Mouse (Mus musculus) forebrain, embryonic 11.5 days (tissue): ENCODE measurements around the gene Wnt3a. TPM values are rescaled to one million over a fixed set of nuclear protein-coding genes. Genes with fewer than 3 reads are reported as not detected.
A peak's percentile ranks its signal among the peaks of the same experiment; 100 is the strongest.

Experiments
- ATAC-seq: fragments of 200-750 bp; cut with Nextera tagmentation; replicated peaks from 2 replicates; pipeline ENCODE4 v1.8.0; 2017; ENCODE audit warnings: moderate TSS enrichment; ENCODE audit not compliant: low FRiP score
- DNase-seq: peaks from one replicate; pipeline ENCODE4 v3.0.0-alpha.2; 2017; ENCODE audit warnings: low spot score
- H3K27ac ChIP-seq: fragments of 300-500 bp; sonication (generic); 2 replicates; pipeline ENCODE4 v1.5.1; 2014; ENCODE audit warnings: low read depth, low read length
- H3K27me3 ChIP-seq: fragments of 300-500 bp; sonication (generic); 2 replicates; pipeline ENCODE4 v1.6.1; 2014; ENCODE audit warnings: mild to moderate bottlenecking, low read length, mixed read lengths; ENCODE audit not compliant: control insufficient read depth, insufficient read depth
- H3K36me3 ChIP-seq: fragments of 300-500 bp; sonication (generic); 2 replicates; pipeline ENCODE4 v1.6.1; 2014; ENCODE audit warnings: mild to moderate bottlenecking, low read length, moderate library complexity, mixed read lengths; ENCODE audit not compliant: control insufficient read depth, insufficient read depth
- H3K4me1 ChIP-seq: fragments of 300-500 bp; sonication (generic); replicated peaks from 2 replicates; pipeline ENCODE4 v1.6.1; 2014; ENCODE audit warnings: low read length, mixed read lengths; ENCODE audit not compliant: control insufficient read depth, insufficient read depth
- H3K4me2 ChIP-seq: fragments of 300-500 bp; sonication (generic); 2 replicates; pipeline ENCODE4 v1.6.1; 2014; ENCODE audit warnings: low read depth, mild to moderate bottlenecking, low read length, moderate library complexity, mixed read lengths; ENCODE audit not compliant: severe bottlenecking
- H3K4me3 ChIP-seq: fragments of 300-500 bp; sonication (generic); 2 replicates; pipeline ENCODE4 v1.5.1; 2014; ENCODE audit warnings: low read depth, low read length
- H3K9ac ChIP-seq: fragments of 300-500 bp; sonication (generic); 2 replicates; pipeline ENCODE4 v1.6.1; 2014; ENCODE audit warnings: low read length
- H3K9me3 ChIP-seq: fragments of 300-500 bp; sonication (generic); 2 replicates; pipeline ENCODE4 v1.6.1; 2016; ENCODE audit warnings: low read length, mixed read lengths; ENCODE audit not compliant: control insufficient read depth
- WGBS: fragments of 180-500 bp; shearing (Covaris S2); extraction: QIAGEN DNeasy Blood & Tissue Kit; methylation state at CpG from one replicate; pipeline ENCODE4 v1.1.7; 2014; 5-methylcytosine and 5-hydroxymethylcytosine counted together
- microRNA-seq: library from miRNA; unstranded; fragments of <30 nt; microRNA quantifications from one replicate; pipeline ENCODE4, GENCODE M21; 2016; ENCODE audit not compliant: insufficient number of aligned reads
- polyA plus RNA-seq: library from polyadenylated mRNA; unstranded; fragments of >200 nt; fragmentation: Nextera tagmentation; extraction: Ambion mirVana; gene quantifications from 2 replicates; pipeline ENCODE4 v1.2.1, GENCODE M21; 2014

The Wnt3a gene
- polyA plus RNA-seq, 1 experiment from 2014 or later, result 5.9 TPM

- Histone ChIP-seq H3K9ac (peak within 1 kb of the TSS; percentile 86), H3K36me3 (peaks cover 4% of the 10 kb centered on the region; the same call in 1 of the 2 replicates), H3K4me2 (peak within 1 kb of the TSS; percentile 88), H3K27ac (peak within 1 kb of the TSS; percentile 82), H3K27me3 (no peaks in the 10 kb centered on the region), H3K9me3 (no peaks in the 10 kb centered on the region), H3K4me1 (peaks cover 4% of the 10 kb centered on the region; the same call in 1 of the 2 replicates), H3K4me3 (peak within 1 kb of the TSS; percentile 86)
- WGBS, result under 1% methylated on average over 67 of the region's 67 CpGs
- DNase-seq (peak; percentile 98), ATAC-seq (peak; percentile 84)
Measured at GRCm38 (mm10) chr11:59208153-59208831, 82.3 kb downstream of the Wnt3a start, which contains the start of gene 2310033P09Rik. TSS of gene 2310033P09Rik (plus strand) at chr11:59208321.

GRCm38 (mm10) chr11:59202081-59202995 is 88.2 kb downstream of the Wnt3a start, which contains the start of gene Mrpl55:
TSS of gene Mrpl55 (plus strand) at chr11:59202486.
- Histone ChIP-seq H3K27me3 (no peaks in the 10 kb centered on the region), H3K4me2 (peak within 1 kb of the TSS; percentile 82), H3K36me3 (peaks cover 2% of the 10 kb centered on the region; the same call in 1 of the 2 replicates), H3K9me3 (no peaks in the 10 kb centered on the region), H3K9ac (peak within 1 kb of the TSS; percentile 72), H3K27ac (no peak within 1 kb of the TSS), H3K4me1 (peaks cover 5% of the 10 kb centered on the region; the same call in 1 of the 2 replicates), H3K4me3 (peak within 1 kb of the TSS; percentile 82)
- ATAC-seq, result peak; percentile 94
- under 1% methylated on average over 63 of the region's 63 CpGs for WGBS
- DNase-seq, result peak; percentile 96

GRCm38 (mm10) chr11:59201216-59202002 is 89.1 kb downstream of the Wnt3a start:
- ATAC-seq (no peak), DNase-seq (no peak)
- Histone ChIP-seq H3K9ac (peak overlapping the region; percentile 72), H3K4me3 (peak overlapping the region; percentile 82), H3K27ac (no peak overlapping the region), H3K4me1 (peaks cover 5% of the 10 kb centered on the region; the same call in 1 of the 2 replicates), H3K9me3 (no peaks in the 10 kb centered on the region), H3K27me3 (no peaks in the 10 kb centered on the region), H3K36me3 (peaks cover 2% of the 10 kb centered on the region; the same call in 1 of the 2 replicates), H3K4me2 (peak overlapping the region; percentile 82)
- WGBS, result 34% methylated on average over 16 of the region's 16 CpGs

Small RNA genes lying within 50 kb of the gene (microRNA-seq; reads per million reads assigned to microRNA genes)
- gene Gm24756, result not detected

Other genes starting within 250 kb of the Wnt3a start
- 0.04 and 0.07 TPM in 2 replicates for gene Obscn, start 154.3 kb downstream of the Wnt3a start, polyA plus RNA-seq
- gene Iba57, start 127.0 kb downstream of the Wnt3a start, polyA plus RNA-seq, result 2.4 and 3.2 TPM in 2 replicates
- 0.08 TPM in 1 of 2 replicates, not detected in the other for gene Gjc2, start 107.5 kb downstream of the Wnt3a start, polyA plus RNA-seq
- 90.3 and 95.7 TPM in 2 replicates for gene Guk1, start 98.5 kb downstream of the Wnt3a start, polyA plus RNA-seq
- 94.3 and 103 TPM in 2 replicates for gene Mrpl55, start 88.3 kb downstream of the Wnt3a start, polyA plus RNA-seq
- 36.6 and 41.0 TPM in 2 replicates for gene 2310033P09Rik, start 82.4 kb downstream of the Wnt3a start, polyA plus RNA-seq
- gene Arf1, start 62.5 kb downstream of the Wnt3a start, polyA plus RNA-seq, result 577 and 597 TPM in 2 replicates
- gene Wnt9a, start 16.2 kb upstream of the Wnt3a start, polyA plus RNA-seq, result 4.3 and 4.7 TPM in 2 replicates
- gene Prss38, start 84.9 kb upstream of the Wnt3a start, polyA plus RNA-seq, result not detected in 2 replicates
- gene Jmjd4, start 159.3 kb upstream of the Wnt3a start, polyA plus RNA-seq, result 17.8 and 20.5 TPM in 2 replicates
- 130 and 137 TPM in 2 replicates for gene Snap47, start 160.4 kb upstream of the Wnt3a start, polyA plus RNA-seq
- gene Zfp867, start 181.7 kb upstream of the Wnt3a start, polyA plus RNA-seq, result 11.9 and 13.0 TPM in 2 replicates
- 36.6 and 39.4 TPM in 2 replicates for gene Zkscan17, start 236.0 kb upstream of the Wnt3a start, polyA plus RNA-seq